Mouse (Mus musculus) megakaryocyte, embryonic 14.5 days (primary cell): ENCODE data around the gene Kcnj9.

Experiments used
- FLI1 ChIP-seq: IDR thresholded peaks from 2 replicates; pipeline ENCODE4 v1.6.1; 2012; ENCODE audit warnings: low read length, inconsistent platforms, mixed read lengths
- GATA1 ChIP-seq: IDR thresholded peaks from 3 replicates; pipeline ENCODE4 v1.6.1; 2012; ENCODE audit warnings: mixed read lengths, low read length, inconsistent platforms, borderline replicate concordance

DNA sequence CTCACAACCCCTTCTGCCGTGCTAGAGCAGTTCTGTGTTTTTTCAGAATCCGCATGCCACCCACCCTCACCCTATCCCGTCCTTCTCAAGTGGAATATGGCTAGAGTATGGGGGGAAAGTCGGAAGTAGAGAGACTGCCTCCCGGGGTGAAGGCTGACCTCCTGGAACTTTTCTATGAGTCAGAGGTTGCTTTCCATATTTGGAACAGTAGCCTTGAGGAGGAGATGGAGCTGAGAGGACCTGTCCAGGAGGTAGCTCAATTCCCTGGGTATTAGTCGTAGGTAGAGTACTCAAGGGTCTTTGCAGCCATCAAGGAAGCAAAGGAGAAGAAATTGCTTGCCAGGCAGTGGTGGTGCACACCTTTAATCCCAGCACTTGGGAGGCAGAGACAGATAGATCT is 22.9 kb upstream of the Kcnj9 start:
- TF ChIP-seq GATA1 (no peak), FLI1 (no peak)
